Mouse (Mus musculus): ENCODE measurements around the gene Acyp1. TPM values are rescaled to one million over a fixed set of nuclear protein-coding genes. Genes with fewer than 3 reads are reported as not detected.

Acyp1 gene
- polyA plus RNA-seq, 1 experiment from 2014 or later, result 27.8 TPM

DNA sequence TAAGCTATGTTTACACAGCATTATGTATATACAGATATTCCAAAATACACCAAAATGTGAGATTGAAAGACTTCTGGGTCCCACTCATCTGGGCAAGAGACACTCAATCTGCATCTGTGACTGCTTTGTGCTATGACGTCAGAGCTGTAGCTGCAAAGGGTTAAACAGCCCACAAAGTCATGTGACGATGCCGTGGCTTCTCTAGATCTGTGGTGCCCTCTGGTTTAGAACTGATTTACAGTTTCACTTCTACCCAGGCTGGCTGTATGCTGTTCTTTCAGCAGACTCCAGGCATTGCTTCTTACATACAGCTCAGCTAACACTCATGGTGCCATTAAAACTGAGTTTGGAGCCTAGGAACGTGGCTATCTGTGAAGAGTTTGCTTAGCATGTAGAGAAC, 16.5 kb upstream of the Acyp1 start:
- DNase-seq (no peak), ATAC-seq (peak; percentile 18; the same call in 1 of the 2 replicates)
- H3K27me3 ChIP-seq (ENCODE audit: insufficient read depth, low read length), result no peaks in the 10 kb centered on the region
- H3K4me1 ChIP-seq (ENCODE audit: insufficient read depth), result 0 out of 2 replicates have a peak, but pooled peaks cover 4% of the 10 kb centered on the region
- TF ChIP-seq CTCF (IDR thresholded peaks at IDR 0.05; ENCODE audit: low read depth) (no peak), EP300 (IDR thresholded peaks at IDR 0.05; ENCODE audit: low read depth) (no peak)
- WGBS (ENCODE audit: insufficient replicate concordance), result 46% methylated on average over 4 of the region's 4 CpGs
- no peak overlapping the region for H3K4me3 ChIP-seq (ENCODE audit: low read depth, low read length)
- no peaks in the 10 kb centered on the region for H3K9me3 ChIP-seq (ENCODE audit: low read length)
- H3K36me3 ChIP-seq (replicated peaks; ENCODE audit: insufficient read depth, low read length), result peaks cover 82% of the 10 kb centered on the region
- no peak overlapping the region for H3K27ac ChIP-seq (ENCODE audit: low read depth)
- H3K4me2 ChIP-seq (ENCODE audit: low read depth, low read length), result peak overlapping the region; percentile 49; the same call in 1 of the 2 replicates
- no peak overlapping the region for H3K9ac ChIP-seq (replicated peaks)

DNA sequence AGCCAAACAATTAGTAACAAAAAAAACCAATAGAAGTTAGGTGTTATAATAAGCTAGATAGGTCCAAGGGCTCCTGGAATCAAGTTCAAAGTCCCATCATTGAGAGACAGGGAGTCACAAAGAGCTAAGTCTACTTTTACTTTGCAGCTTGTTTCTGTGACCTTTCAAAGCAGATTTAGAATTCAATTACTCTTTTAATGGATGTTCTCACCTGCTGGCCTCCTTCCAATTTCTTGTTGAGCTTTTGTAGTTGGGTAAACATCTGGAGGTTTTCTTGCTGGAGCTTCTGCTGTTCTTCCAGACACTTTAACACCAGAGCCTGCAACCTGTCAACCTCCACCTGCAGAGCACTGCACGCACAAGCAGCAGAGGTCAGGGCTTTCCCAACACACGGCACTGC, 15.0 kb upstream of the Acyp1 start:
- Histone ChIP-seq H3K4me3 (ENCODE audit: low read depth, low read length) (no peak overlapping the region), H3K9ac (replicated peaks) (no peak overlapping the region), H3K4me2 (ENCODE audit: low read depth, low read length) (no peak overlapping the region), H3K36me3 (replicated peaks; ENCODE audit: insufficient read depth, low read length) (peaks cover 69% of the 10 kb centered on the region), H3K4me1 (ENCODE audit: insufficient read depth) (0 out of 2 replicates have a peak, but pooled peaks cover 4% of the 10 kb centered on the region), H3K27me3 (ENCODE audit: insufficient read depth, low read length) (no peaks in the 10 kb centered on the region), H3K27ac (ENCODE audit: low read depth) (no peak overlapping the region), H3K9me3 (ENCODE audit: low read length) (no peaks in the 10 kb centered on the region)
- TF ChIP-seq EP300 (IDR thresholded peaks at IDR 0.05; ENCODE audit: low read depth), result no peak
- TF ChIP-seq CTCF (IDR thresholded peaks at IDR 0.05; ENCODE audit: low read depth), result no peak
- ATAC-seq (no peak), DNase-seq (no peak)
- WGBS (ENCODE audit: insufficient replicate concordance), result 74% methylated on average over 2 of the region's 2 CpGs

DNA sequence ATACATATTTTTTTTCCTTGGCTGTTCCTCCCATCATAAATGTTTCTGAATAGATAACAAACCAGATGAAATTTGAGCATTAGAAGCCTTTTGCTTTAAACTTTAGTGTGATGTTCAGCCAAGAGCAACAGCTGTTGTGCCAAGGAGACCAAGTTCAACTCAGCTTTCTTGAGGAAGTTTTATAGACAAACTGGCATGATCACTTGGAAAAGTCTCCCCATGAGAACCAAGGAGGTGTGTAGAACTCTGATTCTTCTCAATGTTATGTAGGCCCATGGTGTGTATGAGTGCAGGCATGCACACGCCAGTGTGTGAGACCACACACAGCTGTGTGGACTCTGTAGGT, 10.6 kb upstream of the Acyp1 start:
- Histone ChIP-seq H3K4me1 (ENCODE audit: insufficient read depth) (no peaks in the 10 kb centered on the region), H3K4me2 (ENCODE audit: low read depth, low read length) (no peak overlapping the region), H3K9me3 (ENCODE audit: low read length) (no peaks in the 10 kb centered on the region), H3K4me3 (ENCODE audit: low read depth, low read length) (no peak overlapping the region), H3K27ac (ENCODE audit: low read depth) (no peak overlapping the region), H3K36me3 (replicated peaks; ENCODE audit: insufficient read depth, low read length) (peaks cover 32% of the 10 kb centered on the region), H3K27me3 (ENCODE audit: insufficient read depth, low read length) (no peaks in the 10 kb centered on the region), H3K9ac (replicated peaks) (no peak overlapping the region)
- WGBS (ENCODE audit: insufficient replicate concordance), result 89% methylated on average over 1 of the region's 1 CpGs
- TF ChIP-seq EP300 (IDR thresholded peaks at IDR 0.05; ENCODE audit: low read depth), result no peak
- no peak for DNase-seq
- ATAC-seq, result no peak

DNA sequence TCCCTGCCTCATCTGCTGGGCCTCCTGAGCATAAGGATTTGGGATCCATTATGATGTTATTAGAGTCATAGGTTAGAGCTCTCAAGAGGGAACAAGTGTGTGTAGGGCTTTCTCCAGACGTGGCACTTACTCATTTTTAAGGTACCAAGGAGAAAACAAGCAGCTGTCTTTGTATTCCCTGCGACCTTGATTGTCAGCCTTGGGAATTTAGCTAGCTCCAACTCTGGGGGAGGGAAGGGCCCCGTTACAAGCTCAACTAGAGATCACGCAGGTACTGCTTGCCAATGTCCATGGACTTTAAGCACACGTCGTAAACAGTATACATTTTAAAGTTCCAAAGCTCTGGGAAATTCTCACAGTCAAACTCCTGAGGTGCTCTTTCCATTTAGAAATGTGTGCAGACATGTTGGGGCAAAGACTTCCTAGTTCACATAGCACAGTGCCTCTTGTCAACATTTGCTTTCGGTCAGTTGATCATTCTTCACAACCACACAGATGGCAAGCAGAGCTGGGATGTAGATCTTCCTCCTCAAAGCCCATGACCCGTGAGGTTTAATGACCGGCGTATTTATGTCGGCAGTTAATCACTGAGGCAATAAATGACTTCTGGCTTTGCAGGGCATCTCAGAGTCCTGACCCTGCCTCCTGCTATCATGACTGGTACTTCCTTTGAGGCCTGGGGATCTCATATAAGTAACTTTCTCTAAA, 10.0 kb upstream of the Acyp1 start:
- 73% methylated on average over 11 of the region's 11 CpGs for WGBS (ENCODE audit: insufficient replicate concordance)
- no peak for ATAC-seq
- H3K4me2 ChIP-seq (ENCODE audit: low read depth, low read length), result no peak overlapping the region
- H3K4me3 ChIP-seq (ENCODE audit: low read depth, low read length), result no peak overlapping the region
- no peak overlapping the region for H3K9ac ChIP-seq (replicated peaks)
- no peak for DNase-seq
- TF ChIP-seq EP300 (IDR thresholded peaks at IDR 0.05; ENCODE audit: low read depth) (no peak), CTCF (IDR thresholded peaks at IDR 0.05; ENCODE audit: low read depth) (no peak)
- peaks cover 29% of the 10 kb centered on the region for H3K36me3 ChIP-seq (replicated peaks; ENCODE audit: insufficient read depth, low read length)
- no peaks in the 10 kb centered on the region for H3K27me3 ChIP-seq (ENCODE audit: insufficient read depth, low read length)
- no peak overlapping the region for H3K27ac ChIP-seq (ENCODE audit: low read depth)
- H3K9me3 ChIP-seq (ENCODE audit: low read length), result no peaks in the 10 kb centered on the region
- H3K4me1 ChIP-seq (ENCODE audit: insufficient read depth), result no peaks in the 10 kb centered on the region

DNA sequence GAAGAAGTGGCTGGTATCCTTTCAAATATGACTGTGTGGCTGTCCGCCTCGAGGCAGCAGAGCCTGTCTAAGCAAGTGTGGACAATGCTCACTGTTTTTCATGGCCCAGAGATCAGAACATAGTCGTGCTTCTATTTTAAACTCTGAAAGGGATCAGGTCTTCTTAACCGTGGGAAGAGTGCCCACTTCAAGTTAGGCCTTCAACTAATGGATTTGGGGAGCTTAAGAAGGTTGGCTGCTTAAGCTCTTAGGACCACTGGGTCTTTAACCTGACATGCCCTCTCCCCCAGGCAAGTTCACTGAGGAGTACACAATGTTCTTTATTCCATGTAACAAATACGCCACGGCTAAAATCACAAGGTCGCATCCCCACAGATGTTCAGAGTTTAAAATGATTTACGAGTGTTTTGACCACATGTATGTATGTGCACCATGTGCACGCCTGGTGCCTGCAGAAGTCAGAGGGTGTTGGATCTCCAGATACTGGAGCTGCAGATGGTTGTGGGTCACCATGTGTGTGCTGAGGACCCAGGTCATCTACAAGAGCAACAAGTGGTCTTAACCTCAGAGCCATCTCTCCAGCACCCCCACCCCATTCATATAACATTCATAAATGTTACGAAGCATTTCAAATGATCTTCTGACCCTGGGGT, 9.2 kb upstream of the Acyp1 start:
- Histone ChIP-seq H3K9ac (replicated peaks) (no peak overlapping the region), H3K9me3 (ENCODE audit: low read length) (no peaks in the 10 kb centered on the region), H3K4me3 (ENCODE audit: low read depth, low read length) (no peak overlapping the region), H3K36me3 (replicated peaks; ENCODE audit: insufficient read depth, low read length) (peaks cover 24% of the 10 kb centered on the region), H3K27ac (ENCODE audit: low read depth) (no peak overlapping the region), H3K4me2 (ENCODE audit: low read depth, low read length) (no peak overlapping the region), H3K27me3 (ENCODE audit: insufficient read depth, low read length) (no peaks in the 10 kb centered on the region), H3K4me1 (ENCODE audit: insufficient read depth) (no peaks in the 10 kb centered on the region)
- WGBS (ENCODE audit: insufficient replicate concordance), result 78% methylated on average over 10 of the region's 10 CpGs
- TF ChIP-seq EP300 (IDR thresholded peaks at IDR 0.05; ENCODE audit: low read depth) (no peak), CTCF (IDR thresholded peaks at IDR 0.05; ENCODE audit: low read depth) (no peak)
- DNase-seq, result no peak
- no peak for ATAC-seq

DNA sequence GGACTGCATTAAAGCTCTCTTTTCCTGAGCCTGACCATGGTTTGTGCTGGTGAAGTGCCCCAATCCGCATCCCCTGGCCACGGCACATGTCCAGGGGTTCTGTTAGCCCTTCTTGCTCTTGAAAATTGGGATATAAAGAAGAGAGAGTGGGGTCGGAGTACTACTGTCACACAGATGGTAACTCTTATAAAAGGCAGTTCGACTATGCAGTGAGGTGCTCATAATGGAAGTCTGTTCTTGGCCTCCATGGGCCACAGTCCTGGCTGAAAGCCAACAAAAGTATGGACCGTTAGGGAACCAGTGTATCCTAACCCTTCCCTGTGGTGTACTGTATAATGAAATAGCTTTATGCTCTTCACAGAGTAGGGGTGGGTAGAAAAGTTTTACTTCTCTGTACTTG, 8.7 kb upstream of the Acyp1 start:
- Histone ChIP-seq H3K4me3 (ENCODE audit: low read depth, low read length) (no peak overlapping the region), H3K9me3 (ENCODE audit: low read length) (no peaks in the 10 kb centered on the region), H3K4me2 (ENCODE audit: low read depth, low read length) (no peak overlapping the region), H3K27ac (ENCODE audit: low read depth) (no peak overlapping the region), H3K9ac (replicated peaks) (no peak overlapping the region), H3K4me1 (ENCODE audit: insufficient read depth) (no peaks in the 10 kb centered on the region), H3K27me3 (ENCODE audit: insufficient read depth, low read length) (no peaks in the 10 kb centered on the region), H3K36me3 (replicated peaks; ENCODE audit: insufficient read depth, low read length) (peaks cover 19% of the 10 kb centered on the region)
- WGBS (ENCODE audit: insufficient replicate concordance), result 87% methylated on average over 5 of the region's 5 CpGs
- ATAC-seq, result no peak
- DNase-seq, result no peak
- no peak for TF ChIP-seq EP300 (IDR thresholded peaks at IDR 0.05; ENCODE audit: low read depth)
- no peak for TF ChIP-seq CTCF (IDR thresholded peaks at IDR 0.05; ENCODE audit: low read depth)

Measured in liver, postnatal 0 days (tissue).